Mouse (Mus musculus): ENCODE data around the gene Afm.

DNA sequence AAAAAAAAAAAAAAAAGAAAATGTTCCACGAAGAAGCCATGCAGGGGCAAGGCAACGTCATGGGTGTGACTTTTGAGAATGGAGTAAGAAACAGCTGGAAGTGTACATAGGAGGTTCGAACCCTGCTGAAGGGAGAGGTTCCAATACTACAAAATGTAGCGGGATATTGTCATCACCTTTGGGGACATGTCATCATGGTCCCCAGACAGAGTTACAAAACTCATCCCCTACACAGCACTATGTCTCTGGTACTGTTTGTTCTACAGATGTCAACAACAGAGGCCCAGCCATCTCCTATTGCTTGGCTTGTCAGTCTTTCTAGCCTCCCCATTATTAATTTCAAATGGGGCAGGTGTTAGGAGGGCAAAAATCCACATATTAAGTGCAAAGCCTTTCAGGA, 44.8 kb upstream of the Afm start:
- TF ChIP-seq POLR2A (IDR thresholded peaks at IDR 0.05; ENCODE audit: borderline replicate concordance, extremely low read depth, insufficient read depth, insufficient read length, poor library complexity, severe bottlenecking): no peak
- no peak for TF ChIP-seq CTCF (IDR thresholded peaks at IDR 0.05; ENCODE audit: borderline replicate concordance, extremely low read depth, insufficient read depth, insufficient read length)

Measured in brain, embryonic 14.5 days (tissue).